Mouse (Mus musculus) limb, embryonic 11.5 days (tissue): ENCODE measurements around the gene Smpd2. TPM values are rescaled to one million over a fixed set of nuclear protein-coding genes. Genes with fewer than 3 reads are reported as not detected.

Experiments used
- ATAC-seq: fragments of 200-750 bp; cut with Nextera tagmentation; 2 replicates; pipeline ENCODE4 v1.8.0; 2017; ENCODE audit warnings: low read depth; ENCODE audit not compliant: insufficient number of reproducible peaks, low FRiP score, low TSS enrichment
- DNase-seq: peaks from one replicate; pipeline ENCODE4 v3.0.0-alpha.2; 2015; ENCODE audit warnings: low spot score
- H3K27ac ChIP-seq: fragments of 300-500 bp; sonication (generic); replicated peaks from 2 replicates; pipeline ENCODE4 v1.5.1; 2014; ENCODE audit warnings: low read depth, mild to moderate bottlenecking, low read length
- H3K27me3 ChIP-seq: fragments of 300-500 bp; sonication (generic); 2 replicates; pipeline ENCODE4 v1.6.1; 2014; ENCODE audit warnings: mild to moderate bottlenecking, low read length, mixed read lengths; ENCODE audit not compliant: control insufficient read depth, insufficient read depth
- H3K36me3 ChIP-seq: fragments of 300-500 bp; sonication (generic); 2 replicates; pipeline ENCODE4 v1.6.1; 2014; ENCODE audit warnings: mild to moderate bottlenecking, low read length, moderate library complexity, mixed read lengths; ENCODE audit not compliant: control insufficient read depth, insufficient read depth
- H3K4me1 ChIP-seq: fragments of 300-500 bp; sonication (generic); 2 replicates; pipeline ENCODE4 v1.6.1; 2014; ENCODE audit warnings: low read length, mixed read lengths; ENCODE audit not compliant: control insufficient read depth, insufficient read depth
- H3K4me2 ChIP-seq: fragments of 300-500 bp; sonication (generic); 2 replicates; pipeline ENCODE4 v1.6.1; 2014; ENCODE audit warnings: low read depth, mild to moderate bottlenecking, moderate library complexity; ENCODE audit not compliant: severe bottlenecking
- H3K4me3 ChIP-seq: fragments of 300-500 bp; sonication (generic); 2 replicates; pipeline ENCODE4 v1.5.1; 2014; ENCODE audit warnings: low read depth, low read length
- H3K9ac ChIP-seq: fragments of 300-500 bp; sonication (generic); 2 replicates; pipeline ENCODE4 v1.6.1; 2014; ENCODE audit warnings: mild to moderate bottlenecking, low read length
- H3K9me3 ChIP-seq: fragments of 300-500 bp; sonication (generic); 2 replicates; pipeline ENCODE4 v1.6.1; 2016; ENCODE audit warnings: low read length; ENCODE audit not compliant: control insufficient read depth
- WGBS: fragments of 180-500 bp; shearing (Covaris S2); extraction: QIAGEN DNeasy Blood & Tissue Kit; methylation state at CpG from one replicate; pipeline ENCODE4 v1.1.7; 2014; 5-methylcytosine and 5-hydroxymethylcytosine counted together
- polyA plus RNA-seq: library from polyadenylated mRNA; unstranded; fragments of >200 nt; fragmentation: Nextera tagmentation; extraction: Ambion mirVana; gene quantifications from 2 replicates; pipeline ENCODE4 v1.2.1, GENCODE M21; 2014

Gene Smpd2
- polyA plus RNA-seq, 1 experiment from 2014 or later = 57.3 TPM

- H3K27ac ChIP-seq = no peak overlapping the region
- 84% methylated on average over 3 of the region's 3 CpGs for WGBS
- H3K4me1 ChIP-seq = peaks cover 9% of the 10 kb centered on the region; the same call in 1 of the 2 replicates
- H3K27me3 ChIP-seq = no peaks in the 10 kb centered on the region
- H3K4me2 ChIP-seq = no peak overlapping the region
- no peak for ATAC-seq
- no peaks in the 10 kb centered on the region; the same call in 1 of the 2 replicates for H3K36me3 ChIP-seq
- no peak overlapping the region for H3K9ac ChIP-seq
- no peak overlapping the region for H3K4me3 ChIP-seq
- no peak for DNase-seq
- H3K9me3 ChIP-seq = no peaks in the 10 kb centered on the region
Observed at GRCm38 (mm10) chr10:41523386-41523785, 33.2 kb upstream of the Smpd2 start.

GRCm38 (mm10) chr10:41520410-41520673, 30.2 kb upstream of the Smpd2 start:
- no peak overlapping the region for H3K27ac ChIP-seq
- no peaks in the 10 kb centered on the region; the same call in 1 of the 2 replicates for H3K36me3 ChIP-seq
- ATAC-seq (no peak), DNase-seq (no peak)
- peak overlapping the region; percentile 92 for H3K9ac ChIP-seq
- peak overlapping the region; percentile 62 for H3K4me2 ChIP-seq
- no peaks in the 10 kb centered on the region for H3K27me3 ChIP-seq
- no peaks in the 10 kb centered on the region for H3K9me3 ChIP-seq
- 4% methylated on average over 5 of the region's 5 CpGs for WGBS
- H3K4me1 ChIP-seq = peaks cover 9% of the 10 kb centered on the region; the same call in 1 of the 2 replicates
- peak overlapping the region; percentile 69 for H3K4me3 ChIP-seq

GRCm38 (mm10) chr10:41519640-41520409, 29.7 kb upstream of the Smpd2 start:
- peak overlapping the region; percentile 62 for H3K4me2 ChIP-seq
- H3K36me3 ChIP-seq = no peaks in the 10 kb centered on the region; the same call in 1 of the 2 replicates
- no peaks in the 10 kb centered on the region for H3K27me3 ChIP-seq
- no peaks in the 10 kb centered on the region for H3K9me3 ChIP-seq
- peaks cover 9% of the 10 kb centered on the region; the same call in 1 of the 2 replicates for H3K4me1 ChIP-seq
- no peak for DNase-seq
- peak overlapping the region; percentile 93 for H3K27ac ChIP-seq
- H3K4me3 ChIP-seq = peak overlapping the region; percentile 69
- WGBS = under 1% methylated on average over 65 of the region's 65 CpGs
- peak overlapping the region; percentile 92 for H3K9ac ChIP-seq
- peak; percentile 55; the same call in 1 of the 2 replicates for ATAC-seq

GRCm38 (mm10) chr10:41518981-41519618, 28.9 kb upstream of the Smpd2 start, which contains the start of gene Cd164:
Cd164 (plus strand) TSS chr10:41519414.
- H3K27me3 ChIP-seq = no peaks in the 10 kb centered on the region
- H3K27ac ChIP-seq = peak within 1 kb of the TSS; percentile 93
- peak within 1 kb of the TSS; percentile 92 for H3K9ac ChIP-seq
- no peaks in the 10 kb centered on the region for H3K36me3 ChIP-seq
- peak within 1 kb of the TSS; percentile 69 for H3K4me3 ChIP-seq
- ATAC-seq (peak; percentile 94), DNase-seq (peak; percentile 95)
- under 1% methylated on average over 65 of the region's 69 CpGs for WGBS
- peak within 1 kb of the TSS; percentile 62 for H3K4me2 ChIP-seq
- H3K9me3 ChIP-seq = no peaks in the 10 kb centered on the region
- H3K4me1 ChIP-seq = peaks cover 9% of the 10 kb centered on the region; the same call in 1 of the 2 replicates

- Histone ChIP-seq H3K9me3 (no peaks in the 10 kb centered on the region), H3K4me2 (peak overlapping the region; percentile 62), H3K4me1 (peaks cover 9% of the 10 kb centered on the region; the same call in 1 of the 2 replicates), H3K9ac (peak overlapping the region; percentile 92), H3K27me3 (no peaks in the 10 kb centered on the region), H3K36me3 (no peaks in the 10 kb centered on the region), H3K4me3 (peak overlapping the region; percentile 69), H3K27ac (peak overlapping the region; percentile 93; the same call in 1 of the 2 replicates)
- WGBS = under 1% methylated on average over 23 of the region's 23 CpGs
- ATAC-seq (peak; percentile 65), DNase-seq (no peak)
Observed at GRCm38 (mm10) chr10:41518508-41518980, 28.4 kb upstream of the Smpd2 start.

- Histone ChIP-seq H3K4me1 (no peaks in the 10 kb centered on the region), H3K36me3 (no peaks in the 10 kb centered on the region)
- ATAC-seq = no peak
Observed at GRCm38 (mm10) chr10:41514921-41515320, 24.8 kb upstream of the Smpd2 start.

GRCm38 (mm10) chr10:41514301-41514700, 24.1 kb upstream of the Smpd2 start:
- ATAC-seq (no peak), DNase-seq (no peak)
- H3K4me1 ChIP-seq = no peaks in the 10 kb centered on the region
- WGBS = 74% methylated on average over 4 of the region's 4 CpGs
- no peaks in the 10 kb centered on the region for H3K9me3 ChIP-seq
- H3K36me3 ChIP-seq = no peaks in the 10 kb centered on the region
- H3K4me3 ChIP-seq = no peak overlapping the region
- H3K27ac ChIP-seq = no peak overlapping the region
- no peaks in the 10 kb centered on the region for H3K27me3 ChIP-seq
- H3K9ac ChIP-seq = no peak overlapping the region
- no peak overlapping the region for H3K4me2 ChIP-seq

More at GRCm38 (mm10) chr10:41514921-41515320, 24.8 kb upstream of the Smpd2 start:
- DNase-seq = no peak
- no peak overlapping the region for H3K4me2 ChIP-seq
- no peak overlapping the region for H3K27ac ChIP-seq
- no peak overlapping the region for H3K9ac ChIP-seq
- no peak overlapping the region for H3K4me3 ChIP-seq
- H3K9me3 ChIP-seq = no peaks in the 10 kb centered on the region
- no peaks in the 10 kb centered on the region for H3K27me3 ChIP-seq

- no peaks in the 10 kb centered on the region for H3K4me1 ChIP-seq
- ATAC-seq (no peak), DNase-seq (peak; percentile 33)
- no peaks in the 10 kb centered on the region for H3K27me3 ChIP-seq
- H3K9ac ChIP-seq = no peak overlapping the region
- H3K4me3 ChIP-seq = no peak overlapping the region
- no peak overlapping the region for H3K4me2 ChIP-seq
- H3K9me3 ChIP-seq = no peaks in the 10 kb centered on the region
- no peaks in the 10 kb centered on the region for H3K36me3 ChIP-seq
- no peak overlapping the region for H3K27ac ChIP-seq
- WGBS = 32% methylated on average over 2 of the region's 2 CpGs
Observed at GRCm38 (mm10) chr10:41509160-41509559, 19.0 kb upstream of the Smpd2 start.
